Mouse (Mus musculus): ENCODE data around the gene Tia1.

Gene Tia1

GRCm38 (mm10) chr6:86385362-86386104 is 18.5 kb upstream of the Tia1 start:
- no peak for DNase-seq (ENCODE audit: low read depth)

GRCm38 (mm10) chr6:86387313-86387712 is 16.7 kb upstream of the Tia1 start:
- DNase-seq (ENCODE audit: low read depth), result no peak

GRCm38 (mm10) chr6:86388461-86388860 is 15.6 kb upstream of the Tia1 start:
- DNase-seq (ENCODE audit: low read depth), result no peak

GRCm38 (mm10) chr6:86391326-86391725 is 12.7 kb upstream of the Tia1 start:
- peak; percentile 63 for DNase-seq (ENCODE audit: low read depth)

GRCm38 (mm10) chr6:86393187-86393586 is 10.8 kb upstream of the Tia1 start:
- no peak for DNase-seq (ENCODE audit: low read depth)

GRCm38 (mm10) chr6:86394078-86394720 is 9.8 kb upstream of the Tia1 start:
- no peak for DNase-seq (ENCODE audit: low read depth)

GRCm38 (mm10) chr6:86395021-86395420 is 9.0 kb upstream of the Tia1 start:
- no peak for DNase-seq (ENCODE audit: low read depth)

GRCm38 (mm10) chr6:86395969-86396368 is 8.1 kb upstream of the Tia1 start:
- no peak for DNase-seq (ENCODE audit: low read depth)

GRCm38 (mm10) chr6:86396581-86397256 is 7.3 kb upstream of the Tia1 start, which contains the start of gene Pcyox1:
Pcyox1 (minus strand) TSS chr6:86397154.
- peak; percentile 89 for DNase-seq (ENCODE audit: low read depth)

GRCm38 (mm10) chr6:86397257-86397980 is 6.6 kb upstream of the Tia1 start:
- DNase-seq (ENCODE audit: low read depth), result no peak

- DNase-seq (ENCODE audit: low read depth), result no peak
Measured at GRCm38 (mm10) chr6:86398986-86399385, 5.0 kb upstream of the Tia1 start.

- no peak for DNase-seq (ENCODE audit: low read depth)
Measured at GRCm38 (mm10) chr6:86399995-86400394, 4.0 kb upstream of the Tia1 start.

GRCm38 (mm10) chr6:86400972-86401371 is 3.0 kb upstream of the Tia1 start:
- DNase-seq (ENCODE audit: low read depth), result peak; percentile 86

GRCm38 (mm10) chr6:86402681-86403607 is 1.1 kb upstream of the Tia1 start:
- no peak for DNase-seq (ENCODE audit: low read depth)

- DNase-seq (ENCODE audit: low read depth), result peak; percentile 91
Measured at GRCm38 (mm10) chr6:86403728-86404099, 305 bp upstream of the Tia1 start.

- DNase-seq (ENCODE audit: low read depth), result peak; percentile 57
Measured at GRCm38 (mm10) chr6:86404996-86405395, 977 bp downstream of the Tia1 start.

GRCm38 (mm10) chr6:86406306-86406705 is 2.3 kb downstream of the Tia1 start:
- DNase-seq (ENCODE audit: low read depth), result no peak

- no peak for DNase-seq (ENCODE audit: low read depth)
Measured at GRCm38 (mm10) chr6:86418711-86419110, 14.7 kb downstream of the Tia1 start.

GRCm38 (mm10) chr6:86419239-86419638 is 15.2 kb downstream of the Tia1 start:
- DNase-seq (ENCODE audit: low read depth), result no peak

GRCm38 (mm10) chr6:86420491-86420890 is 16.5 kb downstream of the Tia1 start:
- DNase-seq (ENCODE audit: low read depth), result peak; percentile 67

- no peak for DNase-seq (ENCODE audit: low read depth)
Measured at GRCm38 (mm10) chr6:86426358-86426757, 22.3 kb downstream of the Tia1 start, which contains the start of gene Gm44790. Gm44790 (plus strand) TSS chr6:86426658.

Measured in induced T-regulatory cell, adult 2 months (primary cell).